Mouse (Mus musculus): ENCODE measurements around the gene Ubl5.

- TF ChIP-seq POLR2A (IDR thresholded peaks at IDR 0.05; ENCODE audit: low read depth, low read length) (no peak), CTCF (IDR thresholded peaks at IDR 0.05; ENCODE audit: borderline replicate concordance, insufficient read depth, low read length) (no peak)
Observed at GRCm38 (mm10) chr9:20639486-20639885, 3.2 kb upstream of the Ubl5 start.

Data from embryonic fibroblast, embryonic 13.5 days (primary cell).